Mouse (Mus musculus): ENCODE measurements around the gene Fam83g.

The Fam83g gene

GRCm38 (mm10) chr11:61674151-61674838 lies 9.6 kb upstream of the Fam83g start:
- no peak for DNase-seq (ENCODE audit: low read depth, low spot score)

GRCm38 (mm10) chr11:61674839-61675159 lies 9.1 kb upstream of the Fam83g start:
- peak; percentile 48 for DNase-seq (ENCODE audit: low read depth, low spot score)

- DNase-seq (ENCODE audit: low read depth, low spot score) = no peak
Measured at GRCm38 (mm10) chr11:61675332-61675731, 8.6 kb upstream of the Fam83g start.

- DNase-seq (ENCODE audit: low read depth, low spot score) = peak; percentile 3
Measured at GRCm38 (mm10) chr11:61676216-61676854, 7.6 kb upstream of the Fam83g start.

- no peak for DNase-seq (ENCODE audit: low read depth, low spot score)
Measured at GRCm38 (mm10) chr11:61677709-61678108, 6.2 kb upstream of the Fam83g start.

GRCm38 (mm10) chr11:61679091-61679866 lies 4.6 kb upstream of the Fam83g start:
- no peak for DNase-seq (ENCODE audit: low read depth, low spot score)

GRCm38 (mm10) chr11:61685119-61685725 lies 1.3 kb downstream of the Fam83g start:
- DNase-seq (ENCODE audit: low read depth, low spot score) = no peak

GRCm38 (mm10) chr11:61686141-61686540 lies 2.2 kb downstream of the Fam83g start:
- no peak for DNase-seq (ENCODE audit: low read depth, low spot score)

- DNase-seq (ENCODE audit: low read depth, low spot score) = no peak
Measured at GRCm38 (mm10) chr11:61686906-61687453, 3.1 kb downstream of the Fam83g start.

GRCm38 (mm10) chr11:61687595-61687994 lies 3.7 kb downstream of the Fam83g start:
- DNase-seq (ENCODE audit: low read depth, low spot score) = no peak

- no peak for DNase-seq (ENCODE audit: low read depth, low spot score)
Measured at GRCm38 (mm10) chr11:61692996-61693395, 9.1 kb downstream of the Fam83g start.

GRCm38 (mm10) chr11:61698852-61699251 lies 15.0 kb downstream of the Fam83g start:
- peak; percentile 58 for DNase-seq (ENCODE audit: low read depth, low spot score)

GRCm38 (mm10) chr11:61699460-61699859 lies 15.6 kb downstream of the Fam83g start:
- DNase-seq (ENCODE audit: low read depth, low spot score) = no peak

GRCm38 (mm10) chr11:61699933-61700332 lies 16.0 kb downstream of the Fam83g start:
- no peak for DNase-seq (ENCODE audit: low read depth, low spot score)

GRCm38 (mm10) chr11:61701696-61702095 lies 17.8 kb downstream of the Fam83g start:
- no peak for DNase-seq (ENCODE audit: low read depth, low spot score)

- no peak for DNase-seq (ENCODE audit: low read depth, low spot score)
Measured at GRCm38 (mm10) chr11:61702494-61702893, 18.6 kb downstream of the Fam83g start.

GRCm38 (mm10) chr11:61705581-61705980 lies 21.7 kb downstream of the Fam83g start:
- DNase-seq (ENCODE audit: low read depth, low spot score) = no peak

- DNase-seq (ENCODE audit: low read depth, low spot score) = no peak
Measured at GRCm38 (mm10) chr11:61706232-61706631, 22.3 kb downstream of the Fam83g start.

- DNase-seq (ENCODE audit: low read depth, low spot score) = peak; percentile 10
Measured at GRCm38 (mm10) chr11:61708928-61709327, 25.0 kb downstream of the Fam83g start.

GRCm38 (mm10) chr11:61713157-61713855 lies 29.4 kb downstream of the Fam83g start:
- no peak for DNase-seq (ENCODE audit: low read depth, low spot score)

All from CD4-positive, CD25-positive, alpha-beta regulatory T cell, adult 2 months (primary cell).